Mouse (Mus musculus): ENCODE measurements around the gene Cyp4a31.
"Not testable (repeated sequence)": the region's sequence is repeated elsewhere in the genome, so short reads cannot be mapped to it uniquely, and the experiment has no call there.

Gene Cyp4a31

DNA sequence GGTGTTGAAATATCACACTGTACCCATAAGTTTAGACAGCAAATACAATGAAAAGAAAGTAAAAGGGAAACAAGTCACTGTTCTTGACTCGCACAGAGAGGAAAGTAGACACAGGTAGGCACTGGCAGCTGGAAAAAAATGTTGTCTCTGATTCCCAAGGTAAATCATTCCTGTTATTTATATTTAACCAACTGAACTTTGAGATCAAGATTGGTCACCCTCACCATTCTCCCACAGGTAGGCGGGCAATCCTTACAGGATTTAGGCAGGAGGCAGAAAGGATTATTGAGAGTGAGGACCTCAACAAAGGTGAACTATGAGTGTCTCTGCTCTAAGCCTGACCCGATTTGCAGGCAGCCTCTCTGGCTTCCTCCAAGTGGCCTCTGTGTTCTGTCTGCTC lies at the start of gene Cyp4a31:
Gene Cyp4a31 (plus strand): TSS at position 249 of the 400 bp plus-strand sequence.
- no peak for DNase-seq (ENCODE audit: low spot score in 2 of 2)

DNA sequence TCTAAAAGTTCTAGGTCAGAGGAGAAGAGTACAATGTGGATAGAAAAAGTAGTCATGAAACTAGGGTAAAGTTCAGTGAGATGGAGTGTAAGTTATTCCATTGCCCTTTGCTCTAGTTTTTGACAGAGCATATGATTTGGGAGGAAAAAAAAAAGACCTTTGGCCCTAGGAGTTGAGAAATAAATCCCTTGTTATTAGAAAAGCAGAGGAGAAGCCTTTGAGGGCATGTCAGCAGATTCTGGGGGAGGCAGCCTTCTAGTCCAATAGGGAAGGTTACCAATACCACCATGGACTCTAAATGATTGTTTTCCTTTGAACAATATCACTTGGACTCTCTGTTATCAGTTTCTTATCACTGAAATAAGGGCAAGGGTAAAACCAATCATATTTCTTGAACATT lies 49.5 kb upstream of the Cyp4a31 start:
- not testable (repeated sequence) for DNase-seq (ENCODE audit: low spot score in 2 of 2)

DNA sequence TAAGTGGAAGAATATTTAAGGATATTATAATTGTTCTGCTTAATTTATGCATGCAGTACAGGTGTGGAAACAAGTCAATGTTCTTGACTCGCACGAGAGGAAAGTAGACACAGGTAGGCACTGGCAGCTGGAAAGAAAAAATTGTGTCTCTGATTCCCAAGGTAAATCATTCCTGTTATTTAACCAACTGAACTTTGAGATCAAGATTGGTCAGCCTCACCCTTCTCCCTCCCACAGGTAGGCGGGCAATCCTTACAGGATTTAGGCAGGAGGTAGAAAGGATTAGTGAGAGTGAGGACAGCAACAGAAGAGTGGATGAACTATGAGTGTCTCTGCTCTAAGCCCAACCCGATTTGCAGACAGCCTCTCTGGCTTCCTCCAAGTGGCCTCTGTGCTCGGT lies 45.4 kb upstream of the Cyp4a31 start, which contains the start of gene Cyp4a10:
Gene Cyp4a10 (plus strand): TSS at position 265 of the 400 bp plus-strand sequence.
- DNase-seq (ENCODE audit: low spot score in 2 of 2) = not testable (repeated sequence)

DNA sequence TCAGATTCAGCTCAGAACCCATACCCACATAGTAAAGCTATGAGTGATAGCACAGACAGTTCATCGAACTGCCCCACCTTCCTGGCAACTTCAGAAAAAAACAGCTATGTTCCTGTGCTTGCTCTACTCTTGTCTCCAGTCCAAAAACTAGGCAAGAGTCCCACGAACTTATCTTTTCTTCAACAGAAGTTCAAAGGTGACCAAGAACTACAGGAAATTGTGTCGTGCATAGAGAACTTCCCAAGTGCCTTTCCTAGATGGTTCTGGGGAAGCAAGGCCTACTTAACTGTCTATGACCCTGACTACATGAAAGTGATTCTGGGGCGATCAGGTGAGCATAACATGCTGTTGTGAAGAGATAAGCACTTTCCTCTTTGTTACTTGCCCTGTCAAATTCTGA lies 44.0 kb upstream of the Cyp4a31 start:
- DNase-seq (ENCODE audit: low spot score in 2 of 2) = no peak

DNA sequence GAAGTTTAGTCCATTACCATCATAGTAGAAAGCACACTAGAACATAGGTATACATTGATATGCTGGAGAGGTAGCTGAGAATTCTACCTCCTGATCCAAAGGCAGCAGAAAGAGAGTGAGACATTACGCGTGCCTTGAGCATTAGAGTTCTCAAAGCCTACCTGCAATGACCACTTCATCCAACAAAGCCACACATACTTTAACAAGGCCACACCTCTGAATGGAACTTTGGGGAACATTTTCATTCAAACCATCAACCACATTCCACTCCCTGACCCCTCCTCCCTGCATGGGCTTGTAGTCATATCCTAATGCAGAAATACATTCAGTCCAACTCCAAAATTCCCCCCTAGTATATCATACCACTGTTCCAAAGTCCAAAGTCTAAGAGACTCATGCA lies 41.7 kb upstream of the Cyp4a31 start:
- DNase-seq (ENCODE audit: low spot score in 2 of 2) = no peak

DNA sequence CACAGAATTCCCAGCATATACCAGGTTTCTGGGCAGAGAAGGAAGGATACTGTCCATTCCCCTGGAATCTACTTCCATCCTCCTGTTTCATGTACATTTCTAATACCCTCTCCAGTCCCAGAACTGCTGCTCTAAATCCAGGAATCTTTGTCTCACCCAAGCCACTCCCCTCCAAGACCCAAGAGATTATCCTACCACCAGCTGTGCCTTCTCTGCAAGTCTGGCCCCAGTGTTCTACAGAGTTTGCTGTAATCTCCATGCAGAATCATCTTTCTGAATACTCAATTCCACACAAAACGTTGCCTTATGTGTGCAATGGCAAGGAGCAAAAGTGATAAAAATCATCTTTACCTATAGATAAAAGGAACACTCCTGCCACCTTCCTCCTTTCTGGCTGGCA lies 18.3 kb upstream of the Cyp4a31 start:
- no peak for DNase-seq (ENCODE audit: low spot score in 2 of 2)

DNA sequence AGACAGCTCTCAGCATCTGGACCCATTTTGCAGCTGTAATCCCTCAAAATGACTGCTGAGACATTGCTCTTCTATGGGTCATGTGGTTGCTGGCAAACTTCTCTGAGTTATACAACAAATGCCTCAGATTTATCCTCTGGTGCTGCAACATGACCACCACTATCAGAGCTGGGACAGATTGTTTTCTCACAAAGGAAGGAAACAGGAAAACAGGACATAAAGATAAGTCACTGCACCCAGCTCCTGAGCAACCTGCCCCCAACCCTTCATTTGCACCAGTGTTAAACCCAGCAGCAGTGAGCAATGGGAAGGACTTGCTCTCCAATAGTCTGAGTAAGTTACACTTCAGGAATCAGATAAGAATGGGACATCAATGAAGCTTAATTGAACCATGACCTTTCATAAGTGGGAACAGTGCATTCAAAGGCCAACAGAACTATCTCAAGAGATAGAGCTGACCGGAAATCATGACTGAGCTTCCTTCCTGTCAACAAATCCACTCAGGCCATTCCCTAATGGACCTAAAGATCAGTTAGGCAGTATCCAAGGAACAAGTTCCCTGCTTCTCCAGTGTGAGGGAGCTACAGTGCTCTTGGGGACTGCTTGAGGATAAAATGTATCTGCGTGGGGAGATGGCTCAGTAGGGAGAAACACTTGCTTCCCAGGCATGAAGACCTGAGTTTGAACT lies 17.2 kb upstream of the Cyp4a31 start:
- no peak for DNase-seq (ENCODE audit: low spot score in 2 of 2)

DNA sequence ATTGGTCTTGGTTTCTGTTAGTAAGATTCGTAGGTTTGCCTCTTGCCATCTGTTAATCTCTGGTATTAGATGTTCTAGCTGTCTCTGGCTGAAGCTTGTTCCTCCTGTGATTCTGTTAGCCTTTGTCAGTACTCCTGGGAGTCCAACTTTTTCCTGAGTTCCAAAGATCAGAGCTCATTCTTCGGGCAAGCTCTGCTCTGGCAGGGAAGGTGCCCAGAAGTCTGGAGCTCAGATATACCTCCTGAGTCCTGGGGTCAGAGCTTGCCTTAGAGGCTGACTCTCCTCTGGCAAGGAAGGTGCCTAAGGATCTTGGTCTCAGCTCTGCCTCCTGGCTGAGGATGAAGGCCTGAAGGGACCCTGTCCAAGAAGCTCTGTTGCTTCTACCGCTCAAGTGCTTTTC lies 10.7 kb upstream of the Cyp4a31 start:
- DNase-seq (ENCODE audit: low spot score in 2 of 2) = no peak

DNA sequence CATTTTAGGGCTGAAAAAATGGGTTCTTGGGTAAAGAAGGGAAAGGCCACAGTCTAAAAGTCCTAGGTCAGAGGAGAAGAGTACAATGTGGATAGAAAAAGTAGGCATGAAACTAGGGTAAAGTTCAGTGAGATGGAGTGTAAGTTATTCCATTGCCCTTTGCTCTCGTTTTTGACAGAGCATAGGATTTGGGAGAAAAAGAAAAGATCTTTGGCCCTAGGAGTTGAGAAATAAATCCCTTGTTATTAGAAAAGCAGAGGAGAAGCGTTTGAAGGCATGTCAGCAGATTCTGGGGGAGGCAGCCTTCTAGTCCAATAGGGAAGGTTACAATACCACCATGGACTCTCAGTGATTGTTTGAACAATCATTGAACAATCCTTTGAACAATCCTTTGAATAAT lies 7.9 kb upstream of the Cyp4a31 start:
- no peak for DNase-seq (ENCODE audit: low spot score in 2 of 2)

DNA sequence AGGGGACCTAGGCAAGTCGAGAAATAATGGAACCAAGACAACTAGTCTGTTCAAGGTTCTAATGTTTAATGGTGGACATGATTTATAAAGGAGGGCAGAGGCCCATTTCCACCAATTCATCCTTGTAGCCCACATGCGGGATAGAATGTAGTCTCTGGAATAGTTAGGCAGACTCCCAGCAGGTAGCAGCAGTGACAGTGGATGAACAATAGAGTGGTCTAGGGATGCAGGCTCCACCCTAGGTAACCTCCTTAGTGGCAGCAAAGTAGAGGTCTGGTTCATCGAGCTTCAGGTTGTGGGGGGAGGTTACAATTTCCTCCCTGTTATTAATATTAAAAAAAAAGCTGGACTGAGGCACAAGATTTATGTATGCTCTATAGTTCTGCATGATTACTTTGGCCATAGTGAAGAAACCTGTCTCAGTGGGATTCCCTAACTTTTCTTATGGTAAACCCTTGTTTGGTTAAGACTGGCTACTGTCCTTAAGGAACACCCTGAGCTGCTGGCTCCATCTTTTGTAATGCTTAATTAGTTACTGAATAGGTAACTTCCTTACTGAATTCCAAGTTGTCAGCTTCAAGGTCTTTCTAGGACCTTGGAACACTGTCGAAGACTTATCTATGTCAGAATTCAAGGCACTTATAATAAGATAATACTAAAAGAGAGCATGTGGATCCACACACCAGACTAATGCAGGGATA lies 5.4 kb upstream of the Cyp4a31 start:
- DNase-seq (ENCODE audit: low spot score in 2 of 2) = no peak

DNA sequence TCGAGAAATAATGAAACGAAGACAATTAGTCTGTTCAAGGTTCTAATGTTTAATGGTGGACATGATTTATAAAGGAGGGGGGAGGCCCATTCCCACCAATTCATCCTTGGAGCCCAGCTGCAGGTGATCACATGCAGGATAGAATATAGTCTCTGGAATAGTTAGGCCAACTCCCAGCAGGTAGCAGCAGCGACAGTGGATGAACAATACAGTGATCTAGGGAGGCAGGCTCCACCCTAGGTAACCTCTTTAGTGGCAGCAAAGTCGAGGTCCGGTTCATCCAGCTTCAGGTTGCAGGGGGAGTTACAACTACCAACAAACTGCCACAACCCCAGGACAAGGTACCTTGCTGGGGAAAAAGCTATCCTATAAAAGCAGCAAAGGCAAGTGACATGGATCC lies 2.2 kb upstream of the Cyp4a31 start:
- DNase-seq (ENCODE audit: low spot score in 2 of 2) = not testable (repeated sequence)

DNA sequence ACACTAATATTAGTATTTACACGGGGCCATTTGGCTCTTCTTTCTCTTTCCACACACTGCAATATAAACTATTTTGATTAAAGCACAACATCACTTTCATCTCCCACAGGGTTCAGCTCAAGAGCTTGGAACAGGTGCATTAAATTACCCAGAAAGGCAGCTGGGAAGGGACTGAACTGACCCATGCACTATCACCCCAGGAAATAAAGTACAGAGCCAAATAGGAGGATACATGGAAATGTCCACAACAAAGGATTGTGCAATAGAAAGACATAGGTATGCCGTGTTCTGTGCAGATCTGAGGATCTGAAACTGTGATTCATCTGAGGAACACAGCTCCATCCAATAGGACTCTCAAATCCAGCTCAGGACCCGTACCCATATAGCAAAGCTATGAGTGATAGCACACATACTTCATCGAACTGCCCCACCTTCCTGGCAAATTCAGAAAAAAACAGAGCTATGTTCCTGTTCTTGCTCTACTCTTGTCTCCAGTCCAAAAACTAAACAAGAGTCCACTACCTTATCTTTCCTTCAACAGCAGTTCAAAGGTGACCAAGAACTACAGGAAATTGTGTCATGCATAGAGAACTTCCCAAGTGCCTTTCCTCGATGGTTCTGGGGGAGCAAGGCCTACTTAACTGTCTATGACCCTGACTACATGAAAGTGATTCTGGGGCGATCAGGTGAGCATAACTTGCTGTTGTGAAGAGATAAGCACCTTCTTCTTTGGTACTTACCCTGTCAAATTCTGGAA lies 1.2 kb downstream of the Cyp4a31 start:
- not testable (repeated sequence) for DNase-seq (ENCODE audit: low spot score in 2 of 2)

DNA sequence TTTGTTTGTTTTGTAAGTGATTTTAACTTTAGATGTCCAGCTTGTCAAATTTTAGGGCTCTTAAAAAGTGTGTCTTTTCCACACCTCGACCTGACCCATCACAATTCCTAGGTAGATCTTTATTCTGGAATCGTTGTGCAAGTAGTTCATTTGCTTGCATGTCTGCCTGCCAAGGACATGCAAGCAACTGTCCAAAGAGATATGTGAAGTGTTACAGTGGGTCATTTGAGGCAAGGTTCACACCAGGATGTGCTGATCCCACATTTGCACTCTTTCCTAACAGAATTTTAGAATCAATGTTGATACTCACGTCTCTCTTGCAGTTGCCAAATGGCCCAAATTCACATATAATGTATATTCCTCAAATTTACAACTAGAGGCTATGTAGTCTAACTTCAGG lies 11.8 kb downstream of the Cyp4a31 start:
- no peak for DNase-seq (ENCODE audit: low spot score in 2 of 2)

DNA sequence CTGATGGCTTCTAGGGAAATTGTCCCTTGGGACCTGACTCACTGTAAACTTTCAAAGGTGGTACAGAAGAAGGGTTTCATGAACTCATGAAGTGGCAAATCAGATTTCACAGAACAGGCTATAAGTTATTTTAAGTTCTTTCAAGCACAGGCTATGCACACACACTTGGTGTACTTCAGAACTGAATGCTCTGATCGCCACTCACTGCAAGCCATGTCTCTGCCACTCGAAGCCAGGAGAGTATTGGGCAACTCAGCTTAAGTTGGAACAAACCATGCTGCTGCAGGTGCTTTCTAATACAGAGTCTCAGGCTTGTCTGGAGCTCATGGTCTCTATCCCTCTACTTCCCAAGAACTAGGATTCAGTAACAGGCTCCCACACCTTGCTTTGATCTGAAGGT lies 12.3 kb downstream of the Cyp4a31 start:
- no peak for DNase-seq (ENCODE audit: low spot score in 2 of 2)

DNA sequence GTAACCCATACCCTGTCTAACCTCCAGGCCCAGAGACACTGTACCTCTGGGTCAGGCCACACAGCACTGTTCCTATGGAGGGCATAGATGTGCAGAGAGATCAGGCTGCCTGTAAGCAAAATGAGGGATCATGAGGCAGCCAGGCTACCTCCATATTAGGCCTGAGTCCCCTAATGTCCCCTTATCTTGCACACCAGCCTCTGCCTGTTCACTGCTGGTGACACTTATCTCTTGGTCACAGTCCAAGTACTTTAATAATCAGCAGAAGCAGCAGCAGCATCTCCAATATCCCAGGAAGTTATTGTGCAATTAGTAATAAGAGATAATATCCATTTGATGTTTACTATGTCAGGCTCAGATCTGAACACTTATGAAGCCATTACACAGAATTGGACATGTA lies 19.6 kb downstream of the Cyp4a31 start:
- DNase-seq (ENCODE audit: low spot score in 2 of 2) = no peak

DNA sequence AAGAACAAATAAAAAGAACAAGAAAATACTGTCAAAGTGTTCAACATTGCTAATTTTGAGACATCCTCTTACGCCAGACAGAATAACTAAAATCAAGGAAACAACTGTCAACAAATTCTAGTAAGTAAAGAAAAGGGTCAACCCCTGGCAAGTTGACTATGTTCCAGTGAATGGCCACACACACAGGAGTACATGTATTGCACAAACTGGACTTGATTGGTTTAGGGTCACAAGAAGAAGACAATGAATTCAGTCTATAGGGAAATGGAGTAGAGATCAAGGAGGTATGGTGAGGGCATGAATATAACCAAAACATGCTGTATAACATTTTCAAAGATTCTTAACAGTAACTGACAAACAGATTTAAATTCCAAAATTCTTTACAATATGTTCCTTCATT lies 32.9 kb downstream of the Cyp4a31 start:
- no peak for DNase-seq (ENCODE audit: low spot score in 2 of 2)

DNA sequence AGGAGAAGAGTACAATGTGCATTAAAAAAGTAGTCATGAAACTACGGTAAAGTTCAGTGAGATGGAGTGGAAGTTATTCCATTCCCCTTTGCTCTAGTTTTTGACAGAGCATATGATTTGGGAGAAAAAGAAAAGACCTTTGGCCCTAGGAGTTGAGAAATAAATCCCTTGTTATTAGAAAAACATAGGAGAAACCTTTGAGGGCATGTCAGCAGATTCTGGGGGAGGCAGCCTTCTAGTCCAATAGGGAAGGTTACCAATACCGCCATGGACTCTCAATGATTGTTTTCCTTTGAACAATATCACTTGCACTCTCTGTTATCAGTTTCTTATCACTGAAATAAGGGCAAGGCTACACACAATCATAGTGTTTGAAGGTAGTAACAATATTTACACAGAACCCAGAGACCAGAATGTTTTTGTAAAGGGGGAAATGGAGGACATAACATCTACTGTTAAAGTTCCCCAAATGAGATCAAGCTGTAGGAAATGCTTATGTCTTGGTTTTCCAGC lies 33.4 kb downstream of the Cyp4a31 start:
- DNase-seq (ENCODE audit: low spot score in 2 of 2) = no peak

DNA sequence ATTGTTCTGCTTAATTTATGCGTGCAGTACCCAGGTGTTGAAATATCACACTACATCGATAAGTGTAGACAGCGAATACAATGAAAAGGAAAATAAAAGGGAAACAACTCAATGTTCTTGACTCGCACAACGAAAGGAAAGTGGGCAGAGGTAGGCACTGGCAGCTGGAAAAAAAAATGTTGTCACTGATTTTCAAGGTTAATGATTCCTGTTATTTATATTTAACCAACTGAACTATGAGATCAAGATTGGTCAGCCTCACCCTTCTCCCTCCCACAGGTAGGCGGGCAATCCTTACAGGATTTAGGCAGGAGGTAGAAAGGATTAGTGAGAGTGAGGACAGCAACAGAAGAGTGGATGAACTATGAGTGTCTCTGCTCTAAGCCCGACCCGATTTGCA lies 37.2 kb downstream of the Cyp4a31 start, which contains the start of gene Cyp4a32:
Gene Cyp4a32 (plus strand): TSS at position 359 of the 400 bp plus-strand sequence.
- not testable (repeated sequence) for DNase-seq (ENCODE audit: low spot score in 2 of 2)

DNA sequence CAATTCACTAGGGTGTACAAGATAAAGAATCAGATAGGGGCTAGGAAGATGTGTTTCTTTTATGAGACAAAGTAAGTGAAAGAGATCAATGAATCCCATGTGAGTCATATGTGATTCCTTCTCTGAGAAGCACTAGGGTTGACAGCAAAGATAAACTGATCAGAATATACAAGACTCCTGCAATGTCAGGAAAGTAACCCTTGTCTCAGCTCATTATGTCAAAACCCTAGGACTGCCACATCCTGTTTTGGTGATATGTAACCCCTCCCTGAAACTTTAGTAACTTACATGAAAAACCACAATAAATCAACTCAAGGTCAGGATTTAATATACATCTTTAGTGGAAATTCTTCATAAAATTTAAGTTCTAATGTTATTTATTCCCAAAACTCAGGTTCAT lies 50.6 kb downstream of the Cyp4a31 start:
- no peak for DNase-seq (ENCODE audit: low spot score in 2 of 2)

DNA sequence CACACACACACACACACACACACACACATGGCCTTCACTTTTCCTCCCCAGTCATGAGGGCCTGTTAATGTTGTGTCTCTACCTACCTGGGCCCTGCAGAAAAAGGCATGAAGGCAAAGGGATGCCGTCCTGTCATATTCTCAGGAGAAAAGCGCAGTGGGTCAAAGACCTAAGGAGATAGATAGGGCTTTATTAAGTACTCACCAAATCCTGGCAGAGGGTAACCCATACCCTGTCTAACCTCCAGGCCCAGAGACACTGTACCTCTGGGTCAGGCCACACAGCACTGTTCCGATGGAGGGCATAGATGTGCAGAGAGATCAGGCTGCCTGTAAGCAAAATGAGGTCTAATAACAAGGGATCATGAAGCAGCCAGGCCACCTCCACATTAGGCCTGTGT lies 62.1 kb downstream of the Cyp4a31 start:
- DNase-seq (ENCODE audit: low spot score in 2 of 2) = not testable (repeated sequence)
